Mouse (Mus musculus) bone marrow, adult 2 months (tissue): ENCODE measurements around the gene Tln2.

Experiments used
- CTCF ChIP-seq: fragments of 200-500 bp; IDR thresholded peaks from 2 replicates; pipeline ENCODE4 v1.5.1; 2011; ENCODE audit warnings: low read length, control low read depth; ENCODE audit not compliant: control insufficient read depth, insufficient read depth
- POLR2A ChIP-seq: fragments of 200-500 bp; IDR thresholded peaks from 2 replicates; pipeline ENCODE4 v1.6.1; 2011; ENCODE audit warnings: low read depth, mild to moderate bottlenecking, control low read depth, low read length, borderline replicate concordance; ENCODE audit not compliant: control insufficient read depth

DNA sequence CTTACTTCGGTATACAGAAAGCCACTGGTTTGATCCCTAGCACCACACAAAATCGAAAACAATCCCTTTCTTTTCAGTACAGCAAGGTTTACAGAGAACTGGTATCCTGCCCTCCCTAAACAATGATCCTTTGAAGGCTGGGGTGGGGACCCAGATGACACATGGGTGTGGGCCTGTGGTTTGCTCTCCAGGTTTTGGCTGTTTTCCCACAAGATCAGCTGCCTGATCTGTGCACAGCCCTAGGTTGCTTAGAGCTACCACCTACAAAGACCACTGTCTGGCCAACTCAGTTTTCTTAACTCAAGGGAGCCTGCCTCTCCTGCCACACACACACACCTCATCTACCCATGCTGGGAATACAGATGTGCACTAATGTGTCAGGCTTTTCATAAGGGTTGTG is 257.9 kb downstream of the Tln2 start:
- TF ChIP-seq CTCF (no peak), POLR2A (no peak)
